Mouse (Mus musculus): Measurements from ENCODE around the gene Rhbdd1.

Rhbdd1 gene

GRCm38 (mm10) chr1:82291151-82291797, 25.0 kb upstream of the Rhbdd1 start, which contains the start of gene Irs1:
Irs1 (minus strand) TSS chr1:82291416.
- no peak for DNase-seq (ENCODE audit: extremely low spot score, low read depth, low spot score)

DNA sequence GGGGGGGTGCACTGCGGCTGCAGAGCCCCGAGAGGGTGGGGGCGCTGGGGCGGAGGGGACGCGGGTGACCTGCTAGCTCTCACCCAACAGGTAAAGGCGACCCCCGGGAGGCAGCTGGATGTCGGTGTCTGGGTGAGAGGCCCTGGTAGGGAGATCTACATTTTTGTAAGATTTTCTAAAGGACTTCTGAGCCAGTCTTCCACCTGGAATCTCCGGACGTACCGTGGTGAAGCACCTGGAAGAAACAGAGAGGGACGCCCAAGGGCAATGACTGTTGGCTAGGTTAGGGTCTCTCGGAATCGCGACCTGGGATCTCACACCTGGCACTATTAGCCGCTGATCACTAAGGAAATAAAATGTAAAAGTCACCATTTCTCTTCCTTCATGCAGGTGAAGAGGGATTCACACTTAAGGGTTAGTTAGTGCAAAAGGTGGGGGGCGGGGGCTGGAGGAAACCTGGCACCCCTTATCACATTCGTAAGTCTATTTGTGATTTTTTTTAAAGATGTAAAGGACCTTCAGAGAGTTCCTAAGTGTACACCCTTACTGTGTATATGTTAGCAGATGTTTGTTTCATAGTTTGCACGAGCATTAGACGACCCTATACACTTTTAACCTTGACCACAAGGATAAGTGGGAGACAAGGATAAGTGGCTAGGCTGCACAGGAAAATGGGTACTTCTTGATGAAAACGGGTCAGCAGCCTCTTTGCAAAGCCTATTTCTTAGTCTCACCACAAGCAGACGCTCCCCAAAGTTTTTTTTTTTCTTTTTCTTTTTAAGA, 24.1 kb upstream of the Rhbdd1 start:
- no peak for DNase-seq (ENCODE audit: extremely low spot score, low read depth, low spot score)

- no peak for DNase-seq (ENCODE audit: extremely low spot score, low read depth, low spot score)
These were observed 23.5 kb upstream of the Rhbdd1 start for GRCm38 (mm10) chr1:82292771-82293170.

GRCm38 (mm10) chr1:82294102-82294501, 22.1 kb upstream of the Rhbdd1 start:
- DNase-seq (ENCODE audit: extremely low spot score, low read depth, low spot score) = no peak

DNA sequence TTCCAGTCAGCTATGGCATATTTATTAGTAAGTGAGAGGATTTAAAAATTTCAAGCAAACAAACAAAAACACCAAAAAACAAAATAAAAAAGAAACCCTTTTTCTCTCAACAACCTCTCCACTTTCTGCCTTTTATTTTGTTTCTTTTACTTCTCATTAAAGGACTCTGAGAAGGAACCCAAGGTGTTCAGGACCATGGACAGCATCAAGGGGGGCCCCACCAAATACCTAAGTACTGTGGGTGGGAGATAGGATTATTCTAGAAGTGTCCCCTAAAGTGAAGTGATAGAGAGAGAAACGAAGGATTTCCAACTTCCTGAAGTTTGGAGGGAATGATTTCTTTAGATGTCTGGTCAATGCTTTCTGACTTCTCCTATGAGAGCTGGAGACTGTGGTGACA, 17.7 kb upstream of the Rhbdd1 start:
- DNase-seq (ENCODE audit: extremely low spot score, low read depth, low spot score) = no peak

DNA sequence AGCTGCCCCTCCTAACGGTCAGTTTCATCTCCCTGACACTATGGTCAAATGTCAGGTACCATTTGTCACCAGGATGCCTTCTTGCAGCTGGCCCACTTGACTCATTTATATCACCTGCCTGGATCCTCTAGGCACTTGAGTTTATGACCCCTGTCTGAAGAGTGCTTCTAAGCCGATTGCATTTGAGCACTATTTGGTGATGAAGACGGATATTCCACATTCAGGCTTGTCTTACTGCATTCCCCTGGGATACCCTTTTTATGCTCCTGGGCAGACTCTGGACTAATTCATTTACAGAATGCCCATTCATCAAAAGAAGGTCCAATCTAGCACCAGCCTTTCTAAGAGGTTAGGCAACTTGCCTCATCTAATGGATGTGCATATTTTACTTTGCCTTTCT, 11.8 kb upstream of the Rhbdd1 start:
- DNase-seq (ENCODE audit: extremely low spot score, low read depth, low spot score) = no peak

DNA sequence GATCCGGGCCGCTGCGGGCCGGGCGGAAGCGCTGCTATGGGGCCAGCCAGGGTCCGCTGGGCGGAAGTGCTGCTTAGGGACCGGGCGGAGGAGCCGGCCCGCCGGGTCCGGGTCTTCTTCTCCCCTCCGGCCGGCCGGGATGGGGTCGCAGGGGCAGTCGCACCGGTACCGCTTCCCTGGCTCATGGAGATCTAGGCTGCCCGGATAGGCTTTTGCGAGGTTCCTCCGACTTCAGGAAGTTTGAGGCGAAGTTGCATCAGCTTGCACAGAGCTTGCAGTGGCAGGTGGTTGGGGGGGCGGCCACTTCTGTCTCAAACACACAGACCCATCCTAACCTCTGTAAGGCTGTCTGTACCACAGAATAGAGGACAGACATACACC, 484 bp downstream of the Rhbdd1 start:
- DNase-seq (ENCODE audit: extremely low spot score, low read depth, low spot score) = no peak

GRCm38 (mm10) chr1:82320456-82320855, 4.2 kb downstream of the Rhbdd1 start:
- DNase-seq (ENCODE audit: extremely low spot score, low read depth, low spot score) = no peak

DNA sequence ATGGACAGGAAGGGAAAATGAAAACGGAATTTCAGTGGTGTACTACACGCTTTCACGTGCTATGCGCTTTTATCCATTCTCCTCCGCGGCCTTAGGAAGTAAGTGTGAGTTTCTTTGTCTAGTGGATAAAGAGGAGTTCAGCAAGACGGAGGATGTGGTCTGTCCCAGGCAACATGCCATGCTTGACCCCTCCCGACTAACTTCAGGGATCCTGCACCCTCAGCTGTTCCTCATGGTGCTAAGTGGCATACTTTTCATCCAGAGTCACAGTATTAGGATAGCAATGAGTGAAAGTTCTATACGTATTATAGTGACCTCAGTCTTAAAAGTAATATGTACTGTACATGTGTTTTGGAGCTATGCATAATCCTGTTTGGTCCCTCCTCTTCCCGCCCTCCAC, 4.6 kb downstream of the Rhbdd1 start:
- no peak for DNase-seq (ENCODE audit: extremely low spot score, low read depth, low spot score)

- no peak for DNase-seq (ENCODE audit: extremely low spot score, low read depth, low spot score)
These were observed 5.2 kb downstream of the Rhbdd1 start for GRCm38 (mm10) chr1:82321441-82321840.

DNA sequence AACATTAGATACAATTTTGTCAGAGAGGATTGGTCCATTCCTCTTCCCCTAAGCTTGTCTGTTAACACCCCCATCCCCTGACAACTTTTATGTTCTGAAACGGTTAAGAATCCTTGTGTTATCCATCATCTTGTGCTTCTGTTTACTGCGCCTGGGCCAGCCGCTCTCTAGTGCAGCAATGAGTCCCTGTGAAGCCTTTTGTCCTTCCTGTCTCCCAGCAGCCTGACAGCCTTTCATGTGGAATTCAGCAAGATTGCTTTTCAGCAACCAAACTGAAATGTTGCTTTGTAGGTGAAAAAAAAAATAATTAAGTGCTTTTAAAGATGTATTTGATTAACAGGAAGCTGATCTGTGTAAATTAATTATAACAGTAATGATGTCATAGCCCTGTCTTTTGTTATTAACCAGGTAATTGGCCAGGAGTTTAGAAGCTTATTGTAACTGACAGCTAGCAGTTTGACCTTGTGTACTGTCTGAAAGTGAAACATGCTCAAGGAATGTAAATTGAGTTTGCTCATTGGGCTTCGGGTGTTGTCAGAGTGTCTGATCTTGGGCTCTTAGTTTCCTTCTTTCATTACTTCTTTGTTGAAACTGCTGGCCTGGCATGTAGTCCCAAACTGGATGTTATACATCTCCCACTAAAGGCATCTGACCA, 8.0 kb downstream of the Rhbdd1 start:
- no peak for DNase-seq (ENCODE audit: extremely low spot score, low read depth, low spot score)

DNA sequence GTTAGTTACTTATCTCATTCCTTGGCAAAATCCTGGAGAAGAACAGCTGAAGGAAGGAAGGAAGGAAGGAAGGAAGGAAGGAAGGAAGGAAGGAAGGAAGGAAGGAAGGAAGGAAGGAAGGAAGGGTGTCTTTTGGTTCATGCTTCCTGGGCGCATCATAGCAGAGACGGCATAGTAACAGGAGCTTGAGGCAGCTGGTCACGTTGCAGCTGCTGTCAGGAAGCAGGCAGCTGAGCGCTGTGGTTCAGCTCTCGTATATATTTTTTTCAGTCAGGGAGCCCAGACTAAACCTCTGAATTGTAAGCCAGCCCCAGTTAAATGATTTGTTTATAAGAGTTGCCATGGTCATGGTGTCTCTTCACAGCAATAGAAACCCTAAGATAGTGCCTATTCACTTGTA, 9.9 kb downstream of the Rhbdd1 start:
- DNase-seq (ENCODE audit: extremely low spot score, low read depth, low spot score) = no peak

DNA sequence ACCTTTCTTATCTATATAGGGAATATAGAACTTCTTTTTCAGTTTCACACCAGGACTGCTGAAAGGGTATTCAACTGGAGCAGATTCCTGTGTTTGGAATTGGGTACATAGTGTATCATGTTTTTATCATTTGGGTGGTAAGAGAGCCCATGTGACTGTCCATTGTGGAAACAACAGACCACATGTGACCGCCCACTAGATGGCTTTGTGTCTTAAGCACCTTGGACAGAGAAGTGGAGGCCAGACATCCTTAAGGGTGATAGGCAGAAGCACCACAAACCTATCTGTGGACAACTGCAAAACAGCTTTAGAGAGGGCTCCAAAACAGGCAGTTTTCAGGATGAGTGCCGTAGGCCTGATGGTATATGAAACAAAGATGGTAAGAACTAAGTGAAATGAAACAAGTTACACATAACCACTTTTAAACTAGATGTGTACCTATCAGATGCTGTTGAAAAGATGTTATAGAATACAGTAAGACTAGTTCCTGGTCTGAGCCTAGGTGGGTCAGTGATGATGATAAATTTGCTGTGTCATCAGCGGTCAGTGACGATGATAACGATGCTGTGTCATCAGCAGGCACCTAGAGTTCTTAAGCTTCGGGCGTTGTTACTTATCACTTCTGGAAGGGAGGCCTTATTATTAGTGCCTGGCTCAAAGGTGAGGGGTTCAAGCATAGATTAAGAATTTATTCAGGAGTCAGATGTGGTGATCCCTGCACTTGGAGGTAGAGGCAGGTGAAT, 12.0 kb downstream of the Rhbdd1 start:
- DNase-seq (ENCODE audit: extremely low spot score, low read depth, low spot score) = no peak

DNA sequence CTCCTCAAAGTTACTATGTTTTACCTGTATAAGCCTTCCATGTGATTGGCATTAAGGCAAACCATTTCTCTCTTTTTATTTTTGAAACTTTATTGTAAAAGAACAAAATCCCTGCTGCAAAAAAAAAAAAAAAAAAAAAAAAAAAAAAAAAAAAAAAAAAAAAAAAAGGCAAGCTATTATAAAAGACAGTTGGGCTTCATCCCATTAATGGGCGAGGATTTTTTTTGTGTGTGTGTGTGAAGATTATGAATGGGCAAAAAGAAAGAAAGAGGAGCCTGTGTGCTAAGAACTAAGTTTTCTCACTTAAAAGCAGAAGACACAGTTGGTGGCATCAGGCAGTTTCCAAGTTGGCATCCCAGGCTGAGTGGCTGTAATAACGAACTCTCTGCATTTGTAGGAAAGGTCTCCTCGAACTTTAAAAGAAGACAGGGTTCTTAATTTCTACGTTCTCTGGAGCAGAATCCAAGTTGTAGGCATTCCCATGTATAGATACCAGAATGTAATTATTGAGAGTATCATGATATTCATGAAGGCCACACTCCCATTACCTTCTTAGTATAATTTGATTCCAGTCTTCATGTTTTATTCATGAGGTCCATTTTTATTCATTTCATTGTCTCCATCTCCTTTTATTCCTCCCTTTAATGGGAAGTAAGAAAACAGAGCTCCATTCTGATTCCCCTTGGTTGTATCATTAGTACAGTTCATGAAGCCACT, 13.1 kb downstream of the Rhbdd1 start:
- DNase-seq (ENCODE audit: extremely low spot score, low read depth, low spot score) = no peak

DNA sequence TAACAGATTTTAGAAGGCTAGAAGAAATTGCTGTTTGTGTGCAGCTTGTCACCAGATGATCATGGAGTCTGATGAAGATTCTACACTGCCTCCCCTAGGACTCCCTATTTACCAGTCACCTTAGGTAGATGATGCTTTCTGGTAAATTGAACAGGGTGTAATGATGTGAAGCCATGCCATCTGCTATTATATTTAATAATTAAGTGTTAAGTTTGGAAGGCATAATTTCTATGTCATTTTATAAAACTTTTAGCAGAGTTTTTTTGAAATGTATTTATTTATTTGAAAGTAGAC, 13.6 kb downstream of the Rhbdd1 start:
- DNase-seq (ENCODE audit: extremely low spot score, low read depth, low spot score) = no peak

- DNase-seq (ENCODE audit: extremely low spot score, low read depth, low spot score) = no peak
These were observed 18.3 kb downstream of the Rhbdd1 start for GRCm38 (mm10) chr1:82334506-82334905.

- DNase-seq (ENCODE audit: extremely low spot score, low read depth, low spot score) = no peak
These were observed 36.8 kb downstream of the Rhbdd1 start for GRCm38 (mm10) chr1:82353089-82353488.

DNA sequence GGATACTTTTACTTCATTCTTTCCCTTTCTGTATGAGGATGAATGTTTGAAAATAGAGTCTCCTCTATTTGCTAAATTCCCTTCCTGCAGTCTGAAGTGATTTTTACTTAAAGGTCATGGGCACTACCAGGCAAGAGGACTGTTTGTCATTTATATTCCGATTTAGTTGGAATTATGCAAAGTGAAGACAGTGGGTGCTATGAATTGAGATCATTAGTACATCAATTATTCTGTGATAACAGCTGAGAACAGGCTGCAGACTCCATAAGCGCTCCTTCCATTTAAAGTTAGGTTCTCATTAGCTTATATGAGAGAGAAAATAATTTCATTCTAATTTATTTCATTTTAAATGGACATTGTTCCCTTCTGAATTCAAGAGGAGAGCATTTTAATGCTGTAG, 37.5 kb downstream of the Rhbdd1 start:
- DNase-seq (ENCODE audit: extremely low spot score, low read depth, low spot score) = no peak

DNA sequence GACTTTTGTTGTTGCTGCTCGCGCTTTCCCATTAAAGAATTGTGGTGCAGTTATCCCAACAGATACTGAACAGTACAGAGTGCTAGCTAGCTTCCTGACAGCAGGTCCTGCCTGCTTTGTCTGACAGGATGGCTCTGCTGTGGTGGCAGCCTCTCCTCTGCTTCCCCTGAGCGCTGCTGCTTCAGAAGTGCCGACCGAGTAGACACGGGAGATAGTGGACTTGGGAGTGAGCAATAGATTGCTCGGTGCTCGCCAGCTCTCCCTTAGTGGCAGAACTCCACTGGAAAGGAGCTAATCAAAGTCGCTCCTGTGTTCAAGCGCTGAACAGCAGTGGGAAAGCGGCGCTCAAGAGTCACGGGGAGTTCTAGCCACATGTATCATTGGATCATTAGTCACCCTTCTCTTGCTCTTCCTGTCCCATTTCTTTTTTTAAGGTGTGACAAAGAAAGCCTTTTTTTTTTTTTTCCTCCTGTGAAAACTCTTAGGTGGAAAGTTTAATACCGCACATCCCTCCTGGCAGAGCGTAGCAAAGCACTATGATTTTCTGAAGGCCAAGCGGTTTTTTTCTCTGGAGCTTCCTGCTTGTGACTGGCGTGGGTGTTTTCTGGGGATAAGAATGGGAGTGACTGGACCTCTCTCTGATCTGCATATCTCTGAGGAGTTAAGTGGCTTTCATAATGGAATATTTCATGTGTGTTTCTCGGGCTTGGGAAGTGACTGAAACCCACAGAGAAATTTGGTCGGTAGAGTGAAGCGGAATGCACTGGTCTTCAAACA, 42.8 kb downstream of the Rhbdd1 start:
- no peak for DNase-seq (ENCODE audit: extremely low spot score, low read depth, low spot score)

GRCm38 (mm10) chr1:82359648-82360026, 43.4 kb downstream of the Rhbdd1 start:
- no peak for DNase-seq (ENCODE audit: extremely low spot score, low read depth, low spot score)
